Mouse (Mus musculus) hindbrain, embryonic 10.5 days (tissue): ENCODE results near the gene Zmym2. TPM values are rescaled to one million over a fixed set of nuclear protein-coding genes. Genes with fewer than 3 reads are reported as not detected.
A peak's percentile ranks its signal among the peaks of the same experiment; 100 is the strongest.
"Not testable (repeated sequence)": the region's sequence is repeated elsewhere in the genome, so short reads cannot be mapped to it uniquely, and the experiment has no call there.

ENCODE experiments used
- DNase-seq: peaks from one replicate; pipeline ENCODE4 v3.0.0-alpha.2; 2017; ENCODE audit warnings: low spot score
- H3K27ac ChIP-seq: fragments of 300-500 bp; sonication (generic); 2 replicates; pipeline ENCODE4 v1.5.1; 2016; ENCODE audit warnings: mild to moderate bottlenecking, moderate library complexity
- H3K27me3 ChIP-seq: fragments of 300-500 bp; sonication (generic); 2 replicates; pipeline ENCODE4 v1.6.1; 2016; ENCODE audit warnings: mild to moderate bottlenecking; ENCODE audit not compliant: poor library complexity, insufficient read depth, severe bottlenecking
- H3K36me3 ChIP-seq: fragments of 300-500 bp; sonication (generic); 2 replicates; pipeline ENCODE4 v1.6.1; 2016; ENCODE audit warnings: mild to moderate bottlenecking, moderate library complexity
- H3K4me1 ChIP-seq: fragments of 300-500 bp; sonication (generic); replicated peaks from 2 replicates; pipeline ENCODE4 v1.6.1; 2016; ENCODE audit warnings: mild to moderate bottlenecking
- H3K4me3 ChIP-seq: fragments of 300-500 bp; sonication (generic); 2 replicates; pipeline ENCODE4 v1.5.1; 2016; ENCODE audit warnings: mild to moderate bottlenecking, moderate library complexity
- H3K9me3 ChIP-seq: fragments of 300-500 bp; sonication (generic); 2 replicates; pipeline ENCODE4 v1.6.1; 2016; ENCODE audit warnings: mild to moderate bottlenecking, moderate library complexity
- WGBS: fragments of 180-500 bp; shearing (Covaris S2); methylation state at CpG from one replicate; pipeline ENCODE4 v1.1.7; 2016; 5-methylcytosine and 5-hydroxymethylcytosine counted together
- polyA plus RNA-seq: library from polyadenylated mRNA; unstranded; fragments of >200 nt; fragmentation: Nextera tagmentation; extraction: Ambion mirVana; gene quantifications from 2 replicates; pipeline ENCODE4 v1.2.1, GENCODE M21; 2016

The Zmym2 gene
- 47.9 and 62.1 TPM in 2 replicates for polyA plus RNA-seq

GRCm38 (mm10) chr14:56886594-56887513 lies at the start of gene Zmym2:
TSS of gene Zmym2 (plus strand) at chr14:56886653.
- DNase-seq = peak; percentile 82
- H3K9me3 ChIP-seq, H3K27me3 ChIP-seq: not testable (repeated sequence)
- H3K4me1 ChIP-seq = peaks cover 17% of the 10 kb centered on the region
- H3K4me3 ChIP-seq = peak within 1 kb of the TSS; percentile 85
- peaks cover 37% of the 10 kb centered on the region for H3K36me3 ChIP-seq
- WGBS = under 1% methylated on average over 51 of the region's 87 CpGs
- H3K27ac ChIP-seq = peak within 1 kb of the TSS; percentile 100

GRCm38 (mm10) chr14:56844033-56844432 lies 42.4 kb upstream of the Zmym2 start:
- no peak for DNase-seq
- H3K4me3 ChIP-seq = no peak overlapping the region
- H3K27ac ChIP-seq = no peak overlapping the region
- no peaks in the 10 kb centered on the region for H3K27me3 ChIP-seq
- WGBS = 63% methylated on average over 4 of the region's 4 CpGs
- peaks cover 12% of the 10 kb centered on the region for H3K4me1 ChIP-seq
- H3K36me3 ChIP-seq = no peaks in the 10 kb centered on the region
- no peaks in the 10 kb centered on the region for H3K9me3 ChIP-seq

- Histone ChIP-seq H3K36me3 (no peaks in the 10 kb centered on the region), H3K27ac (no peak overlapping the region), H3K9me3 (no peaks in the 10 kb centered on the region), H3K4me3 (no peak overlapping the region), H3K4me1 (peaks cover 12% of the 10 kb centered on the region), H3K27me3 (no peaks in the 10 kb centered on the region)
- DNase-seq = no peak
- WGBS = 34% methylated on average over 2 of the region's 2 CpGs
Measured at GRCm38 (mm10) chr14:56844507-56844906, 41.9 kb upstream of the Zmym2 start.

DNA sequence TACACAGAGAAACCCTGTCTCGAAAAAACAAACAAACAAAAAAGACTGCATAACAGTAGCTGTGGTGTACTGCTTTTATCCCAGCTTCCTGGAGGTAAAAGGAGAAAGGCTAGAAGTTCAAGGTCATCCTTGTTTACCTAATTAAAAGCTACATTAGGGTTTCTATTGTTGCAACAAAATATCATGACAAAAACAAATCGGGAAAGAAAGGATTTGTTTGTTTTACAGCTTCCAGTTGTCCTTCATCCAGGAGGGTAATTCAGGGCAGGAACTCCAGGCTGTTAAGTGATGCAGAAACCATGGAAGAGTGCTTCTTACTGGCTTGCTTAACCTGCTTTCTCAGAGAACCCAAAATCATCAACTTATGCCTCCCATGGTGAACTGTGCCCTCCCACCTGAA lies 38.1 kb upstream of the Zmym2 start:
- Histone ChIP-seq H3K9me3 (peaks cover 6% of the 10 kb centered on the region; the same call in 1 of the 2 replicates), H3K36me3 (no peaks in the 10 kb centered on the region), H3K4me3 (no peak overlapping the region), H3K27ac (no peak overlapping the region), H3K4me1 (peaks cover 12% of the 10 kb centered on the region), H3K27me3 (no peaks in the 10 kb centered on the region)
- no peak for DNase-seq
- WGBS = 76% methylated on average over 2 of the region's 2 CpGs

DNA sequence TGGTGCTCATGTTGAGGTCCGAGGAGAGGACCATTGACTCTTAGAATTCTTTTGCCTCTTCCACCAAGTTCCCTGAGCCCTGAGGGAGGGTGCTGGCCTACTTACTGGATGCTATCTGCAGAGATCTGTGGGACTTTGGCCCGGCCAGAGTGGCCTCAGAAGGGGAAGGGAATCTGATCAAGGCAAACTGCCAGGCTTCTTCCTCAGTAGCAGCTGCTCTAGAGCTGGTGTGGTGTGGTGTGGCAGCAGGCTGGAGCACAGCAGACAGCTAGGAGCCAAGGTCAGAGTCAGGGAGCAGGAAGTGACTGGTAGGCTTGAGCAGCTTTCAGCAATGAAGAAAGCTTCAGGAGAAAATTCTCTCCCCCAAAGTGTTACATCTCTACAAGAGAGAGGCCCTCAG lies 36.8 kb upstream of the Zmym2 start:
- Histone ChIP-seq H3K9me3 (peaks cover 19% of the 10 kb centered on the region), H3K4me1 (peaks cover 4% of the 10 kb centered on the region; the same call in 1 of the 2 replicates), H3K4me3 (no peak overlapping the region), H3K27me3 (no peaks in the 10 kb centered on the region), H3K36me3 (no peaks in the 10 kb centered on the region), H3K27ac (no peak overlapping the region)
- no peak for DNase-seq
- 67% methylated on average over 2 of the region's 2 CpGs for WGBS

- H3K27ac ChIP-seq = no peak overlapping the region
- peak; percentile 8 for DNase-seq
- H3K9me3 ChIP-seq = no peaks in the 10 kb centered on the region
- peaks cover 38% of the 10 kb centered on the region for H3K27me3 ChIP-seq
- 68% methylated on average over 8 of the region's 8 CpGs for WGBS
- peaks cover 9% of the 10 kb centered on the region for H3K4me1 ChIP-seq
- H3K36me3 ChIP-seq = no peaks in the 10 kb centered on the region
- no peak overlapping the region for H3K4me3 ChIP-seq
Measured at GRCm38 (mm10) chr14:56864041-56864440, 22.4 kb upstream of the Zmym2 start.

GRCm38 (mm10) chr14:56864641-56865040 lies 21.8 kb upstream of the Zmym2 start:
- WGBS = 6% methylated on average over 13 of the region's 13 CpGs
- no peak for DNase-seq
- peaks cover 38% of the 10 kb centered on the region for H3K27me3 ChIP-seq

DNA sequence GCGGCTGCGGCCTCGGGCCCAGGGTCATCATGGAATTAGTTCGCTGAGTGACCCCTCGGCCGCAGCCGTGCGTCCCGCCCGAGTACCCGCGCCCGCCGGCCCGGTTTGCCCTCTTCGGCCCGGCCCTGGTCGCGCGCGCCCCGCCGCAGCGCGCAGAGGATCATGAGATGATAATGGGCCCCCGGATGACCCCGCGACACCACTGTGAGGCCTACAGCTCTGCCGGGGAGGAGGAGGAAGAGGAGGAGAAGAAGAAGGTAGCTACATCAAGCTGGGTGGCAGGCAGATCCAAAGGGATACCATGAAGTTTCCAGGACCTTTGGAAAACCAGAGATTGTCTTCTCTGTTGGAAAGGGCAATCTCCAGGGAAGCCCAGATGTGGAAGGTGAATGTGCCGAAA lies 21.3 kb upstream of the Zmym2 start:
- WGBS = 3% methylated on average over 30 of the region's 30 CpGs
- H3K4me3 ChIP-seq = peak overlapping the region; percentile 59
- H3K4me1 ChIP-seq, H3K9me3 ChIP-seq, H3K36me3 ChIP-seq: not testable (repeated sequence)
- peaks cover 38% of the 10 kb centered on the region for H3K27me3 ChIP-seq
- peak; percentile 23 for DNase-seq
- peak overlapping the region; percentile 69 for H3K27ac ChIP-seq

More at GRCm38 (mm10) chr14:56864641-56865040, 21.8 kb upstream of the Zmym2 start:
- no peaks in the 10 kb centered on the region for H3K36me3 ChIP-seq
- peak overlapping the region; percentile 59 for H3K4me3 ChIP-seq
- H3K4me1 ChIP-seq = peaks cover 9% of the 10 kb centered on the region
- peak overlapping the region; percentile 69 for H3K27ac ChIP-seq
- no peaks in the 10 kb centered on the region for H3K9me3 ChIP-seq

DNA sequence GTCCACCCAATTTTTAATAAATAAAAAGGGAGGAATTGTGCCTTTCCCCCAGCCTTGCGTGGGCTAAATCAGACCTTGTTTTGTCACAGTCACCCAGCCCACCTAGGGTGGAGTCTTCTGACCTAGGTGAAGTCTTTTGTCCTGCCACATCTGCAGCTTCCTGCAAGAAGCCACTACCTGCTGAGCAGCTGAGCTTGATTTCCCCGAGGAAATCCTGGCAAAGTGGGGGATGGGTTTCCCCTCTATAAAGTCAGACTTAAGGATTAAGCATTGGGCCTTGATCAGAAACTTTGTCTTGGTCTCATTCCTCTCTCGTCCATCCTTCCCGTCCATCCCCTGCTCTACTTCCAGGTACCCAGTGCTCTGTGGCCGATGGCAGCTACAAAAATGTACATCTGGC lies 12.9 kb upstream of the Zmym2 start:
- H3K9me3 ChIP-seq = peaks cover 11% of the 10 kb centered on the region; the same call in 1 of the 2 replicates
- H3K36me3 ChIP-seq = no peaks in the 10 kb centered on the region
- no peak overlapping the region for H3K4me3 ChIP-seq
- no peaks in the 10 kb centered on the region for H3K4me1 ChIP-seq
- H3K27ac ChIP-seq = no peak overlapping the region
- no peak for DNase-seq
- 85% methylated on average over 5 of the region's 5 CpGs for whole genome bisulfite sequencing
- no peaks in the 10 kb centered on the region for H3K27me3 ChIP-seq

DNA sequence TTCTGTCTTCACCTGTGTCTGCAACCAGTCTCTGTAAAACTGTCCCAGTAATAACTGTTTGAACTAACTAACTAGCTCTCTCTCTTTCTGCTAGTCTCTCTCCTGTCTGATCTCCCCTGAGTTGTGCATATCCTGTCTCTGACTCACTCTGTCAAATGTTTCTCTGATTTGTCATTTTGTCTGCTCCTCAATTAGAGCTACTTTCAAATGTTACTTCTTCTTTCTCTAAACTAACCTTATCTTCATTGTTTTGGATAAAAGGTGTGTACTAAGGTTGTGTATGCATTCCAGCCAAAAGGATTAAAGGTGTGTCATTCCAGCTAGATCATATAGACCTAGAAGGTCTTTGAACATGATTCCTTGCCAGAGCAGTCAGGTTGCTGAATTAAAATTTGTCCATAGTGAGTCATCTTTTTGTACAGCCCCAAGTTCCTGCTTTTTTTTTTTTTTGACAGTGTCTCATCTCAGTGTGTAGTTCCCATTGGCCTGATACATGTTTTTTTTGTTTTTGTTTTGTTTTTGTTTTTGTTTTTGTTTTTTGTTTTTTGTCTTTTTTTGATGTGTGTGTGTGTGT lies 10.8 kb upstream of the Zmym2 start:
- Histone ChIP-seq H3K4me3 (no peak overlapping the region), H3K36me3 (no peaks in the 10 kb centered on the region), H3K4me1 (no peaks in the 10 kb centered on the region), H3K27me3 (no peaks in the 10 kb centered on the region), H3K9me3 (peaks cover 7% of the 10 kb centered on the region; the same call in 1 of the 2 replicates), H3K27ac (no peak overlapping the region)
- DNase-seq = no peak

DNA sequence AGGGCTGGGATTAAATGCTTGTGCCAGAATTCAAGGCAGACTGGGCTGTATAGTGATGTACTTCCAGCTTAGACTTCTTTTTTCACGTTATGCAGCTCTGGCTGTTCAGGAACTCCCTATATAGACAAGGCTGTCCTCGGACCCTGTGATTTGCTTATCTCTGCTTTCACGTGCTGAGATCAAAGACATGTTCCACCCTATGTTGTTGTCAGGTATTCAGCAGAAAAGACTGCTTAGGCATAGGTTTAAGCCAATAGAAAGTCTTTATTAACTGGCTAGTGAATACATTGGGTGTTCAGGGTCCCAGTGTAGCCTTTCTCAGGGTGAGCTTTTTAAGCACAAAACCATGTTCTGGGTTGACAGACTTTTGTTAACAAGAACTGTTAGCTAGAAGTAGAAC lies 5.2 kb upstream of the Zmym2 start:
- Histone ChIP-seq H3K4me1 (peaks cover 3% of the 10 kb centered on the region; the same call in 1 of the 2 replicates), H3K27ac (no peak overlapping the region), H3K36me3 (no peaks in the 10 kb centered on the region), H3K27me3 (no peaks in the 10 kb centered on the region), H3K9me3 (no peaks in the 10 kb centered on the region), H3K4me3 (no peak overlapping the region)
- no peak for DNase-seq
- 69% methylated on average over 3 of the region's 3 CpGs for WGBS

DNA sequence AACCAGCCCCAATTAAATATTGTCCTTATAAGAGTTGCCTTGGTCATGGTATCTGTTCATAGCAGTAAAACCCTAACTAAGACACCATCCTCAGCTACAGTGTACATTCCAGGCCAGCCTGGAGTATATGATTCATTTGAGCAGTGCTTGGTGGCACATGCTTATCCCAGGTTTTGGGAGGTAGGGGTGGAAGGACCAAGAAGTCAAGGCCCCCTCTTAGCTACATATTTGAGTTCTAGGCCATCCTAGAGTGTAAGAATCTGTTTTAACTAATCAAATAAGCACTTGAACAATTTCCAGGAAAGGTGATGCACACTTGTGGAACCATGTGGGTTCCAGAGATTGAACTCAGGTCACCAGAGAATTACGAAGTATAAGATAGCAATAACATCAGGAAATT lies 3.0 kb upstream of the Zmym2 start:
- Histone ChIP-seq H3K27ac (no peak overlapping the region), H3K4me3 (no peak overlapping the region), H3K36me3 (peaks cover 3% of the 10 kb centered on the region; the same call in 1 of the 2 replicates), H3K27me3 (no peaks in the 10 kb centered on the region), H3K4me1 (peaks cover 10% of the 10 kb centered on the region), H3K9me3 (no peaks in the 10 kb centered on the region)
- 88% methylated on average over 1 of the region's 1 CpGs for WGBS
- no peak for DNase-seq

DNA sequence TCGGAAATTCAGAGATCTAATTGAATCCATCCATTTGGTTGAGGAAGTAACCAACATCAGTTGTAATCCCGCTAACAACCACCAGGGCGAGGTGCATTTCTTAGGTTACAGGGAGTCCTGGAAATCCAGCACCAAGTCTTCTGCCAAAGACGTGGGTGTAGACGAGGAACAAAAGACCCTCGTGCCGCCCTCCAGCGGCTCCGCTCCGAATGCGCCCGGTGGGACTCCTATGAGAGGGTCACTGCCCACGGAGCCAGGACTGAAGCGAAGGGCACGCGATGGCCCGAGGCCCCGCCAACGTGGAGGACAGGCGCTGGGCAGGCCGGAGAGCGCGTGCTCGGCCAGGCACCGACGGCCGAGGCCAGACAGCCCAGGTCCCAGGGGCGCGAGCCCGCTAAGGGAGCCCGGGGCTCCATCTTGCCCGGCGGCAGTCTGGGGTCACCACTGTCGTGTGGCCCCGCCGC lies 1.1 kb upstream of the Zmym2 start:
- peaks cover 17% of the 10 kb centered on the region for H3K4me1 ChIP-seq

More for the DNA sequence above, 1.1 kb upstream of the Zmym2 start:
- H3K36me3 ChIP-seq = peaks cover 22% of the 10 kb centered on the region
- peak overlapping the region; percentile 64 for H3K4me3 ChIP-seq
- no peaks in the 10 kb centered on the region for H3K27me3 ChIP-seq
- peak overlapping the region; percentile 96 for H3K27ac ChIP-seq
- DNase-seq = peak; percentile 91
- under 1% methylated on average over 36 of the region's 36 CpGs for WGBS
- H3K9me3 ChIP-seq = no peaks in the 10 kb centered on the region
